Mouse (Mus musculus): ENCODE data around the gene Acsl5.

- TF ChIP-seq POLR2A (IDR thresholded peaks at IDR 0.05; ENCODE audit: low read depth, low read length), result peak; percentile 83; the same call in 1 of the 2 replicates
- TF ChIP-seq CTCF (IDR thresholded peaks at IDR 0.05; ENCODE audit: extremely low read depth, insufficient read length, insufficient replicate concordance, low read depth, low read length), result no peak
These were observed at the start of gene Acsl5 for GRCm38 (mm10) chr19:55251383-55252124.
